Mouse (Mus musculus): ENCODE results near the gene Dlx3. TPM values are rescaled to one million over a fixed set of nuclear protein-coding genes. Genes with fewer than 3 reads are reported as not detected.
A peak's percentile ranks its signal among the peaks of the same experiment; 100 is the strongest.

The Dlx3 gene
- not detected for total RNA-seq (2021)
- long read RNA-seq, experiment 1: 0 reads
- long read RNA-seq, experiment 2: 0 reads

DNA sequence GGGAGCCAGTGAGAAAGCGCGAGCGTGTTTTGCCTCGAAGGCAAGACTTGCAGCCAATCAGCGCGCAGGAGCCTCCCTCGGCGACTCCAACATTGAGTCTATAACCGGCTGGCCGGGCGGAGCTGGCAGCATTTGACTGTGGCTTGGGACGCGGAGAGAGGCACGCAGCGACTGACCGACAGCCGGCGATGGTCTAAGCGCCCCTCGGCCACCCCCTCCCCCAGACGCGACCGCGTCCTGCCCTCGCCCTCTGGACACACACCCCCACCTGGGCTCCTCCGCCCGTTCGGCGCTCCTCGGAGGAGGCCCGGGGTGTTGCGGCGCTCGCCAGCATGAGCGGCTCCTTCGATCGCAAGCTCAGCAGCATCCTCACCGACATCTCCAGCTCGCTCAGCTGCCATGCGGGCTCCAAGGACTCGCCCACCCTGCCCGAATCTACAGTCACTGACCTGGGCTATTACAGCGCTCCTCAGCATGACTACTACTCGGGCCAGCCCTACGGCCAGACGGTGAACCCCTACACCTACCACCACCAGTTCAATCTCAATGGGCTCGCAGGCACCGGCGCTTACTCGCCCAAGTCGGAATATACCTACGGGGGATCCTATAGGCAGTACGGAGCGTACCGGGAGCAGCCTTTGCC lies at the start of gene Dlx3:
Dlx3 (plus strand) TSS at position 130 of the 643 bp plus-strand sequence.
- intact Hi-C loops (cut with DNase I): loop anchor here (5.0 to 10.0 kb wide), 2 partner anchors 265 to 402 kb away; partner anchors contain the start of gene Slc35b1
- DNase-seq (ENCODE audit: low spot score in 2 of 2): no peak

GRCm38 (mm10) chr11:95070140-95071107 lies 49.5 kb upstream of the Dlx3 start:
- intact Hi-C loops (cut with DNase I): no loop called here
- no peak for DNase-seq (ENCODE audit: low spot score in 2 of 2)

- DNase-seq (ENCODE audit: low spot score in 2 of 2): no peak
- intact Hi-C loops (cut with DNase I): no loop called here
These were observed 48.7 kb upstream of the Dlx3 start for GRCm38 (mm10) chr11:95071266-95071665.

DNA sequence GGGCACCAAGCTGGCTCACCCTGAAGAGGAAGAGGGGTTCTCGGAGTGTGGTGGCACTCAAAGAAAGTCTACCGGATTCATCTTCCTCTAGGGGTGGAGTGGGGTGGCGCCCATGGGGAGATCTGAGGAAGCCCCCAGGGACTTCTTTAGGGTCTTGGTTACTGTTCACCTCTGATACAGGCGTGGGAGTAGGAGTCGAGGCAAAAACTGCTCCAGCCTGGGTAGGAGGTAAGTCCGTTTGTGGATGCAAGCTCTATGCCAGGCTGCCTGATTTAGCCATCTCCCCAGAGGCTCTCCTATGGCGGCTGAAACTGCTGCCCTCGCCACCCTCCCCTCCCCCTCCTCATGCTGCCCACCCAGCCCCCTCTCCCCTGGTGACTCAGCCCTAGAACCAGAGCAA lies 47.8 kb upstream of the Dlx3 start:
- intact Hi-C loops (cut with DNase I): no loop called here
- no peak for DNase-seq (ENCODE audit: low spot score in 2 of 2)

GRCm38 (mm10) chr11:95072804-95073203 lies 47.1 kb upstream of the Dlx3 start:
- intact Hi-C loops (cut with DNase I): no loop called here
- no peak for DNase-seq (ENCODE audit: low spot score in 2 of 2)

DNA sequence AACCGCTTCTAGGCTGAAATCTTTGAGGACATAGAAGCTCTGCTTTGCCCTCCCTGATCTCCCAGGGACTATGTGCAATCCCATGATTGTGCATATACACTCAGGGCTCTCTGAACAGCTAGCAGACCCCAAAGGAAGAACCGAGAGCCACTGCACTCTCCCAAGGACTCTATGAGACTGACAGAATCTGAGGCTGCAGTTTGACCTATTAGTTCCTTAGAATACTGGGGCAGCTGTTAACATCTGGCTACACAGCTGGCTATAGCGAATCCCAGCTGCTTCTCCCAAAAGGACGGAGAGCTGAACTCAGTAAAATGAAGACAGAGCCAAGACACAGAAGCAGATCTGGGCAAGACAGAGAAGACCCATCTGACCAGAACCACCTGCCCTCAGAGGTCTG lies 46.1 kb upstream of the Dlx3 start:
- intact Hi-C loops (cut with DNase I): no loop called here
- no peak for DNase-seq (ENCODE audit: low spot score in 2 of 2)

DNA sequence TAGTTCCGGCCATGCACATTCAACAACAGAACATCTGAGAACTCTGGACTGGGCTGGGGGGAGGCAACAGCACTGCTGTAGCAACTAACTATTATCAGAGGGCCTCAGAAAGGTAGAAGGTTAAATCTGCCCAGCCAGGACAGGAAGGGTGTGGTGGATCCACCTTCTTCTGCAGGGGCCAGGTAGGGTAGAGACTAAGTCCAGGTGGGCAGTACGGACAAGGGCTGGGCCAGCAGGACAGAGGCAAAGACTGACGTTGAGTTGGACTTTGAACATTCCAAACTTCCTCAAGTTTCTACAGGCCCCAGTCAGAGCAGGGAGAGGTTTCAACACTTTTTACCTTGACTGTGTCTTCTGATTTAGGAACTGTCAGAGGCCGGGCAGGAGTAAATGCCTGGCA lies 45.2 kb upstream of the Dlx3 start:
- no peak for DNase-seq (ENCODE audit: low spot score in 2 of 2)
- intact Hi-C loops (cut with DNase I): no loop called here

GRCm38 (mm10) chr11:95075197-95076040 lies 44.5 kb upstream of the Dlx3 start:
- intact Hi-C loops (cut with DNase I): loop anchor here (2.0 kb wide), 1 partner anchor 31 kb away; no protein-coding TSS in a partner anchor
- no peak for DNase-seq (ENCODE audit: low spot score in 2 of 2)

- peak; percentile 24 to 32 for DNase-seq (ENCODE audit: low spot score in 2 of 2)
- intact Hi-C loops (cut with DNase I): loop anchor here (2.0 kb wide), 1 partner anchor 31 kb away; no protein-coding TSS in a partner anchor
These were observed 43.8 kb upstream of the Dlx3 start for GRCm38 (mm10) chr11:95076041-95076535.

DNA sequence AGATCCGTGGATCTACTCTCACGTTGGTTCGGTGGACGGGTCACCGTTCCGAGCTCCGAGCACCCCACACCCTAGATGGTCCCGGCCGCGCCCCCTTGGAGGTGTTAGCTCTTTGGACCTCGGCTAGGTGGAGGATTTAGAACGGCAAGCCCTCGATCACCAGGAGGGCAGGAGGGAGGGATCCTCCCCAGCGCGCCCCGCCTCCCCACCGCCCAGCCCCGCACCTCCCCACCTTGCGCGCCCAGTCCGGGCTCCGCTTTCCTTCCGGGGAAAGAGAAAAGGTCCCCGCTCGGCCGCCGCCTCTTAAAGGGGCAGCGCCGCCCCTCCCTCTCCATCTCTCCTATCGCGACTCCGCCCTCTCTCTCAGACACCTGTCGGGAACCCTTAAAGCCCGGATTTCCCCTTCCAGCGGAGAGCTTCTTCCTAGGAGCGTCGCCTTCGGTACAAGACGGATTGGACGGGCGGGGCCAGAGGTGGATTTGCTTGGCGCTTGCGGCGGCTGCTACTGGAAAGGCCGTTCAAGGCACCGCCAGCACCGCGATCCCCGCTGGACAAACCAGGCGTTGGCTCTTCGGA lies 43.3 kb upstream of the Dlx3 start, which contains the start of gene Itga3:
Itga3 (minus strand) TSS at position 266 of the 576 bp plus-strand sequence.
- peak in 1 of 2 experiments; percentile 36 for DNase-seq (ENCODE audit: low spot score in 2 of 2)
- intact Hi-C loops (cut with DNase I): loop anchor here (2.0 kb wide), 1 partner anchor 30 kb away; no protein-coding TSS in a partner anchor

DNA sequence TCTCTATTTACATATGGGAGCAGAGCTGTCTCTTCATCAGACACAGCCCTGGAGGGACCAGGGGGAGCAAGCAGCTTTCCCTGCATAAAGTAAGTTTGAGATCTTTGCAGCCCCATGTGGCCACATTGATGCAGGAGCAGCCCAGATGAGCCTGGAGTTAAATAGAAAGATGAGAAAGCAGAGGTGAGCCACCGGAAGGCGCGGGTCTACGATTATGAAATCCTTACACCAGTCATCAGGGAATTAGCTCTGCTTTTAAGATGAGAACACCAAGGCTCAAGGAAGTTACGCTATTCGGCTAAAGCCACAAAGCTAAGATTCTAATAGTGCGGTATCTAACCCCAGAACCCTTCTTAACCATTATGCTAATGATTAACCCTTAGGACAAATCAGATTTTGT lies 42.0 kb upstream of the Dlx3 start:
- intact Hi-C loops (cut with DNase I): loop anchor here (2.0 kb wide), 1 partner anchor 29 kb away; no protein-coding TSS in a partner anchor
- no peak for DNase-seq (ENCODE audit: low spot score in 2 of 2)

DNA sequence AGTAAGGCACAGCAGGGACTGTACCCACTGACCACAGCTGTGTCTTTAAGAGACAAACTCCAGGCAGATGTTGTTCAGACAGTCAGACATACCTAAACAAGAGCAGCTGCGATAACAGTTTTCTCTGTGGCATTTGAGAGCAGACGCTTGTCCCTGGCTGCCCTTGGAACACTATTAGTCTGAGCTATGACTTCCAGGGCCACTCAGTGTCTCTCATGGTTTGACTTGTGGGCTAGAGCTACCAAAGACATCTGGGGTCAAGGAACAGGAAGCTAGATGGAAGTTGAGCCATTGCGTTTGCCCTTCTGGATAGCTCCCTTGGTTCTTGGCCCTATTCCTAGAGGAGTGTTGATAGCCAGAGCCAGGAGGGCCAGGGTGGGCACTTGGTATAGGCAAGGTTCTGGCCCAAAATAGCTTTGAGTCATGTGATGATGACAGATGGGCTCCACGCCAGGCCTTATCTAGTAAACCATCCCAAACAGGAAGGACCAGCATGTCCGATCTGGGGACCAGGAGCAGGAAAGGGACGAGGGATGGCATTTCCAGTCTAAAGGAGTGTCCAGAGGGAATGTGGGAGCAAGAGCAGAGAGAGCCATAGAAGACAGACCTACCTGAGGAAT lies 40.6 kb upstream of the Dlx3 start:
- intact Hi-C loops (cut with DNase I): no loop called here
- DNase-seq (ENCODE audit: low spot score in 2 of 2): no peak

- DNase-seq (ENCODE audit: low spot score in 2 of 2): no peak
- intact Hi-C loops (cut with DNase I): no loop called here
These were observed 39.1 kb upstream of the Dlx3 start for GRCm38 (mm10) chr11:95080783-95081182.

DNA sequence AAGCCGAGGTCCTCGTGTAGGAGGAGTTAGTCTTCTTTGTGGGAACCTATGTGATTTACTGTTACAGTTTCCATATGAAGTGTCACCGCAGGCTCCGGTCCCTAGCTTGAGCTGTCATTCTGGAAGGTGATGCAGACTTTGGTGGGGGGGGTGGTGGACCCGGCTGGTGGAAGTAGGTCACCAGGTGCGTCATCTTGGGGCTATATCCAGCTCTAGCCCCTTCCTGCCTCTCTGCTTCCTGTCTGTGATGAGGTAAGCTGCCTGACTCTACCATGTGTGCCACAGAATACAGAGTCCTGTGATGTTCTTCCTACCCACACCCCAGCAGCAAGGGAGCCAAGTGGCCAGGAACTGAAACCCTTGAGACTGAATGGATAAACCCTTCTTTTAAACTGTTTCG lies 37.0 kb upstream of the Dlx3 start:
- no peak for DNase-seq (ENCODE audit: low spot score in 2 of 2)
- intact Hi-C loops (cut with DNase I): no loop called here

DNA sequence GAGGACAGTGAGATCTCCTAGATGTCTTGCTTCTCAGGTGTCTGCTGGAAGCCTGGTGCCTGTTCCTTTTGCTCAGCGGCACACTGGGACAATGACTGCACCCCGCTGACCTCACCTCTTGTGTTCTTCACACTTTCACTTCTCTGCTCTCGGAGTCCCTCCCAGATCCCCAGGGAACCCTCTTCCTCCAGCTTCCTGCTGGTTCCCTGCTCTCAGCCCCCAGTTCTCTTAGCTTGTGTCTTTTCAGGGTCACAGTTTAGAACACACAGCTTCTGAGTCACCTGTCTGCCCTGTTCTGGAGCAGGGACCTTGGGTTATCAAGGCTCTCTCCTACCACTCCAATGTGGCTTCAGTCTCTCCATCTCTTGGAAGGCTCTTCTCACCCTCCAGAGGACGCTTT lies 35.7 kb upstream of the Dlx3 start:
- intact Hi-C loops (cut with DNase I): no loop called here
- DNase-seq (ENCODE audit: low spot score in 2 of 2): no peak

GRCm38 (mm10) chr11:95084811-95085382 lies 35.0 kb upstream of the Dlx3 start:
- intact Hi-C loops (cut with DNase I): no loop called here
- no peak for DNase-seq (ENCODE audit: low spot score in 2 of 2)

- no peak for DNase-seq (ENCODE audit: low spot score in 2 of 2)
- intact Hi-C loops (cut with DNase I): no loop called here
These were observed 34.2 kb upstream of the Dlx3 start for GRCm38 (mm10) chr11:95085710-95086109.

DNA sequence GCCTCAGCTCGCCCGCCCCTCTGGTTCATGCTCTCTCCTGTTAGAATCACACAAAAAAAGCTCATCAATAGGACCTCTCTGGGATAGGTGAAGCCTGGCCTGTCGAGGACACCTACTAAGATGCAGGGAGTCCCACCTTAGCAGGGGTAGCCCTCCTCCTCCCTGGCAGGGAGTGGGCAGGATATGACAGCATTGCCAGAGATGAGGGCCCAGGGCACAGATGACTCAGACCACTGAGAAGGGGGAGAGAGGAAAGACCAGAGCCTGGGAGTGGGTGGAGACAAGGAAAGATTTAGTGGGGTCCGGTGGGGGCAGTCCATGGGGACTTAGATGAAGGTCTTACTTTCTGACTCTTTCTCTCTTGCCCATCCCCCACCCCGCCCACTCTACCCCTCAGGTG lies 33.7 kb upstream of the Dlx3 start:
- intact Hi-C loops (cut with DNase I): no loop called here
- DNase-seq (ENCODE audit: low spot score in 2 of 2): no peak
